In genomic region chr17:78333275-78333674, GRCm38 (mm10) we compare ENCODE assay signal across 25 mouse cellular contexts.
A peak's percentile ranks its signal among the peaks of the same experiment; 100 is the strongest.
DNase-seq lines count a peak whose midpoint lies in the region; ATAC-seq and TF ChIP-seq lines count a peak whose summit lies in the region.
"Had no signal": no experiment of that assay in that cellular context is flagged by ENCODE, and none has a peak within 500 bp of the region (broad histone marks: within the 10 kb centered on the region; RNA-seq: fewer than 3 reads in every experiment).

No protein-coding gene starts in this region.

- 0 out of 2 replicates have a peak, but pooled peaks cover 17% of the 10 kb centered on the region for H3K36me3 ChIP-seq in heart, postnatal 0 days (replicated peaks; ENCODE audit: control insufficient read depth, insufficient read depth, low read length)
- H3K36me3 ChIP-seq in heart, embryonic 10.5 days, result peaks cover 6% of the 10 kb centered on the region; the same call in 1 of the 2 replicates

- no peak overlapping the region for H3K9ac ChIP-seq in heart, postnatal 0 days (replicated peaks; ENCODE audit: low read depth, low read length)
- H3K9ac ChIP-seq: embryonic facial prominence, embryonic 12.5 days; forebrain, embryonic 13.5 days had no signal

- no peak for DNase-seq in frontal cortex, postnatal 25 days (ENCODE audit: low spot score in 2 of 2)
- no peak for DNase-seq in gastrocnemius, adult 2 months
- no peak for DNase-seq in gastrocnemius, postnatal 14 days
- peak; percentile 35 for DNase-seq in heart, postnatal 0 days (ENCODE audit: low spot score)
- DNase-seq in heart, embryonic 10.5 days (ENCODE audit: low spot score), result no peak
- DNase-seq in right cerebral cortex, adult 18-20 months, result peak; percentile 12
- no peak for DNase-seq in right cerebral cortex, adult 2 months (ENCODE audit: low spot score in 2 of 2)
- DNase-seq: adrenal gland, adult 8-10 months; adrenal gland, postnatal 14 days; adrenal gland, postnatal 36 days; B cell, adult 2 months; cerebellum, adult 11-12 months; cerebellum, adult 2 months; cerebellum, adult 9-10 months; cerebellum, postnatal 10 days; cerebellum, postnatal 25 days had no signal

- TF ChIP-seq EP300 in heart, postnatal 0 days (IDR thresholded peaks at IDR 0.05; ENCODE audit: low read depth), result no peak

- ATAC-seq in frontal cortex, adult (ENCODE audit: low TSS enrichment), result peak; percentile 55
- ATAC-seq in heart, postnatal 0 days (ENCODE audit: insufficient read depth, low read depth), result no peak
- ATAC-seq: activated CD4-positive, CD25-positive, alpha-beta regulatory T cell, adult 4 months; CD4-positive, CD25-positive, alpha-beta regulatory T cell, adult 4 months; forebrain, embryonic 13.5 days; Patski had no signal

- H3K4me2 ChIP-seq in heart, postnatal 0 days (ENCODE audit: low read depth, low read length), result no peak overlapping the region
- H3K4me2 ChIP-seq: embryonic facial prominence, embryonic 12.5 days; forebrain, embryonic 13.5 days had no signal

- H3K4me3 ChIP-seq in gastrocnemius, adult 2 months, result no peak overlapping the region
- no peak overlapping the region for H3K4me3 ChIP-seq in heart, postnatal 0 days (ENCODE audit: low read depth, low read length)
- no peak overlapping the region for H3K4me3 ChIP-seq in heart, embryonic 10.5 days
- H3K4me3 ChIP-seq: embryonic facial prominence, embryonic 10.5 days; embryonic facial prominence, embryonic 12.5 days; forebrain, embryonic 13.5 days had no signal

- H3K9me3 ChIP-seq in heart, postnatal 0 days (replicated peaks; ENCODE audit: control insufficient read depth, low read length), result no peaks in the 10 kb centered on the region
- no peaks in the 10 kb centered on the region for H3K9me3 ChIP-seq in heart, embryonic 10.5 days
- H3K9me3 ChIP-seq: embryonic facial prominence, embryonic 10.5 days; embryonic facial prominence, embryonic 12.5 days; forebrain, embryonic 13.5 days; G1E had no signal

- H3K27ac ChIP-seq in gastrocnemius, adult 2 months, result peak overlapping the region; percentile 43
- no peak overlapping the region for H3K27ac ChIP-seq in heart, postnatal 0 days (ENCODE audit: low read depth)
- H3K27ac ChIP-seq in heart, embryonic 10.5 days, result no peak overlapping the region
- H3K27ac ChIP-seq: embryonic facial prominence, embryonic 10.5 days; embryonic facial prominence, embryonic 12.5 days; forebrain, embryonic 13.5 days had no signal

- WGBS in heart, postnatal 0 days, result 70% methylated on average over 10 of the region's 10 CpGs
- WGBS in heart, embryonic 10.5 days, result 84% methylated on average over 10 of the region's 10 CpGs

- TF ChIP-seq CTCF in gastrocnemius, adult 2 months (IDR thresholded peaks at IDR 0.05), result no peak
- TF ChIP-seq CTCF in heart, postnatal 0 days (IDR thresholded peaks at IDR 0.05; ENCODE audit: low read depth), result no peak

- H3K27me3 ChIP-seq in heart, postnatal 0 days (ENCODE audit: control insufficient read depth, insufficient read depth, low read length), result no peaks in the 10 kb centered on the region
- H3K27me3 ChIP-seq in heart, embryonic 10.5 days (ENCODE audit: insufficient read depth, poor library complexity, severe bottlenecking), result no peaks in the 10 kb centered on the region
- H3K27me3 ChIP-seq: CH12.LX; embryonic facial prominence, embryonic 12.5 days; forebrain, embryonic 13.5 days; Patski had no signal

- H3K4me1 ChIP-seq in heart, postnatal 0 days (ENCODE audit: control insufficient read depth, insufficient read depth), result no peaks in the 10 kb centered on the region
- peaks cover 5% of the 10 kb centered on the region for H3K4me1 ChIP-seq in heart, embryonic 10.5 days
- H3K4me1 ChIP-seq: embryonic facial prominence, embryonic 10.5 days; embryonic facial prominence, embryonic 12.5 days; forebrain, embryonic 13.5 days had no signal

- intact Hi-C loops in gastrocnemius, adult 2 months (cut with DNase I), result no loop called here
- intact Hi-C loops in gastrocnemius, postnatal 14 days (cut with DNase I; ENCODE audit: low total_unique reads), result no loop called here

Comparison
In these comparisons a context has a peak if more than half of its experiments do, and no peak if none do; other contexts are left out.
1. DNase-seq: peak in heart, postnatal 0 days (single experiment) and right cerebral cortex, adult 18-20 months (single experiment); none in frontal cortex, postnatal 25 days (0 of 2), gastrocnemius, adult 2 months (single experiment), gastrocnemius, postnatal 14 days (single experiment), heart, embryonic 10.5 days (single experiment) and right cerebral cortex, adult 2 months (0 of 2).